Mouse (Mus musculus): ENCODE data around the gene Prkrip1. TPM values are rescaled to one million over a fixed set of nuclear protein-coding genes. Genes with fewer than 3 reads are reported as not detected.

The Prkrip1 gene
- total and polyA plus RNA-seq, 3 experiments: 55.1 to 84.1 TPM; not detected in 1

- Histone ChIP-seq H3K9ac (ENCODE audit: control insufficient read depth, low read depth, low read length, poor library complexity, severe bottlenecking) (peak within 1 kb of the TSS; percentile 93), H3K27ac (ENCODE audit: control insufficient read depth, low read depth, low read length) (peak within 1 kb of the TSS; percentile 95), H3K9me3 (replicated peaks; ENCODE audit: insufficient read depth, low read length) (no peaks in the 10 kb centered on the region), H3K36me3 (ENCODE audit: control insufficient read depth in 1 of 2, insufficient read depth in 2 of 2, low read length in 2 of 2) (peaks cover under 1 to 11% of the 10 kb centered on the region in 2 experiments; a peak in 3 of 4 replicates), H3K27me3 (ENCODE audit: control insufficient read depth in 1 of 2, insufficient read depth in 2 of 2, low read length in 2 of 2) (no peaks in the 10 kb centered on the region), H3K4me1 (ENCODE audit: control insufficient read depth in 1 of 2, insufficient read depth in 2 of 2, low read length in 2 of 2) (peaks cover 7 to 17% of the 10 kb centered on the region in 2 experiments), H3K79me2 (ENCODE audit: control insufficient read depth, insufficient read depth, low read length, poor library complexity) (peaks cover 29% of the 10 kb centered on the region), H3K4me3 (ENCODE audit: control insufficient read depth in 1 of 2, insufficient read depth in 1 of 2, low read depth in 2 of 2, low read length in 2 of 2) (peak within 1 kb of the TSS; percentile 92 to 94)
- peak; percentile 98 for DNase-seq (ENCODE audit: low read depth, low spot score)
- TF ChIP-seq POLR2AphosphoS2 (IDR thresholded peaks at IDR 0.05; ENCODE audit: low read length) (peak; percentile 47; the same call in 1 of the 2 replicates), SMC3 (IDR thresholded peaks at IDR 0.05; ENCODE audit: low read depth, low read length) (peak; percentile 33; the same call in 1 of the 2 replicates), MAFK (IDR thresholded peaks at IDR 0.05; ENCODE audit: borderline replicate concordance, low read depth, low read length) (no peak), TCF12 (IDR thresholded peaks at IDR 0.05; ENCODE audit: low read depth, low read length) (peak; percentile 74), ZC3H11A (IDR thresholded peaks at IDR 0.05; ENCODE audit: low read depth, low read length) (0 out of 2 replicates have a peak, but pooled peaks have one; percentile 10), USF2 (IDR thresholded peaks at IDR 0.05; ENCODE audit: borderline replicate concordance in 1 of 2, insufficient read depth in 1 of 2, low read depth in 1 of 2, low read length in 2 of 2) (no peak), MEF2A (IDR thresholded peaks at IDR 0.05; ENCODE audit: extremely low read depth, insufficient replicate concordance, low read depth, low read length, poor library complexity, severe bottlenecking) (no peak), RAD21 (IDR thresholded peaks at IDR 0.05; ENCODE audit: low read depth, low read length) (no peak; the same call in 1 of the 2 replicates), CHD2 (IDR thresholded peaks at IDR 0.05; ENCODE audit: low read length) (peak; percentile 76), UBTF (IDR thresholded peaks at IDR 0.05; ENCODE audit: borderline replicate concordance, insufficient read depth, low read depth, low read length) (no peak), CTCF (IDR thresholded peaks at IDR 0.05 in 2 of 3, conservative IDR thresholded peaks at IDR 0.05 in 1 of 3; ENCODE audit: control insufficient read depth in 1 of 3, insufficient read depth in 1 of 3, low read depth in 2 of 3, low read length in 3 of 3, poor library complexity in 1 of 3, severe bottlenecking in 1 of 3) (peak in 2 of 3 experiments; percentile 68 to 74; a peak in 5 of 6 replicates), SIN3A (IDR thresholded peaks at IDR 0.05; ENCODE audit: low read length) (peak; percentile 92), TBP (IDR thresholded peaks at IDR 0.05; ENCODE audit: low read depth, low read length) (peak; percentile 13), ZKSCAN1 (IDR thresholded peaks at IDR 0.05; ENCODE audit: low read depth, low read length) (no peak), POLR2AphosphoS5 (IDR thresholded peaks at IDR 0.05; ENCODE audit: borderline replicate concordance, low read depth, low read length) (no peak), ELF1 (IDR thresholded peaks at IDR 0.05; ENCODE audit: low read depth, low read length) (peak; percentile 88), NRF1 (IDR thresholded peaks at IDR 0.05; ENCODE audit: insufficient read depth, low read depth, low read length, poor library complexity, severe bottlenecking) (peak; percentile 91), MAX (IDR thresholded peaks at IDR 0.05; ENCODE audit: low read length) (no peak), HCFC1 (IDR thresholded peaks at IDR 0.05; ENCODE audit: low read depth, low read length) (peak; percentile 99), USF1 (IDR thresholded peaks at IDR 0.05; ENCODE audit: low read depth, low read length) (peak; percentile 43; the same call in 1 of the 2 replicates), BHLHE40 (IDR thresholded peaks at IDR 0.05; ENCODE audit: borderline replicate concordance, low read depth, low read length) (no peak), ZMIZ1 (IDR thresholded peaks at IDR 0.05; ENCODE audit: low read depth, low read length) (peak; percentile 87), EP300 (IDR thresholded peaks at IDR 0.05; ENCODE audit: low read depth in 1 of 2, low read length in 2 of 2) (peak in 1 of 2 experiments; percentile 49; a peak in 3 of 4 replicates), KAT2A (conservative IDR thresholded peaks at IDR 0.05; ENCODE audit: low read depth, low read length) (peak; percentile 90), TAL1 (IDR thresholded peaks at IDR 0.05; ENCODE audit: low read length) (peak; percentile 12; the same call in 1 of the 2 replicates), GATA1 (IDR thresholded peaks at IDR 0.05; ENCODE audit: low read depth, low read length) (peak; percentile 58), MAZ (IDR thresholded peaks at IDR 0.05; ENCODE audit: low read depth, low read length) (no peak), JUND (IDR thresholded peaks at IDR 0.05; ENCODE audit: low read depth, low read length) (no peak), NELFE (IDR thresholded peaks at IDR 0.05; ENCODE audit: low read depth, low read length) (peak; percentile 80), POLR2A (IDR thresholded peaks at IDR 0.05; ENCODE audit: control insufficient read depth in 1 of 2, insufficient read depth in 1 of 2, low read depth in 1 of 2, low read length in 2 of 2, poor library complexity in 1 of 2) (peak; percentile 61 to 91; a peak in 3 of 4 replicates), ETS1 (IDR thresholded peaks at IDR 0.05; ENCODE audit: low read depth, low read length) (peak; percentile 54), MYC (IDR thresholded peaks at IDR 0.05; ENCODE audit: low read depth, low read length) (peak; percentile 32; the same call in 1 of the 2 replicates), RCOR1 (IDR thresholded peaks at IDR 0.05; ENCODE audit: low read depth, low read length) (no peak), MYB (IDR thresholded peaks at IDR 0.05; ENCODE audit: low read depth, low read length) (peak; percentile 84), GABPA (IDR thresholded peaks at IDR 0.05; ENCODE audit: low read depth, low read length) (no peak)
Measured at GRCm38 (mm10) chr5:136135571-136136291, 63.0 kb downstream of the Prkrip1 start, which contains the start of the genes Lrwd1 and Alkbh4. Lrwd1 (minus strand) TSS chr5:136136074. Alkbh4 (plus strand) TSS chr5:136136146.

Measured in MEL (cell line).